Mouse (Mus musculus): Measurements from ENCODE around the gene Tppp. TPM values are rescaled to one million over a fixed set of nuclear protein-coding genes. Genes with fewer than 3 reads are reported as not detected.
"Not testable (repeated sequence)": the region's sequence is repeated elsewhere in the genome, so short reads cannot be mapped to it uniquely, and the experiment has no call there.

The Tppp gene
- 100 to 1,000 TPM; 283 to 288 TPM for total RNA-seq (2021)
- long read RNA-seq, full-length matches to known transcripts, result 344 of 487 reads
- long read RNA-seq, partial matches to known transcripts, result 124 of 487 reads
- long read RNA-seq, other reads (novel, unspliced or antisense), result 19 of 487 reads

GRCm38 (mm10) chr13:74008948-74009718, at the start of gene Tppp:
Gene Tppp, plus strand, starts transcription at chr13:74009407.
- DNase-seq (ENCODE audit: low spot score in 2 of 2), result peak; percentile 94 to 97

GRCm38 (mm10) chr13:73960117-73960652, 49.0 kb upstream of the Tppp start:
- DNase-seq (ENCODE audit: low spot score in 2 of 2), result peak in 1 of 2 experiments; percentile 51

GRCm38 (mm10) chr13:73961177-73961576, 48.0 kb upstream of the Tppp start:
- peak in 1 of 2 experiments; percentile 31 for DNase-seq (ENCODE audit: low spot score in 2 of 2)

- DNase-seq (ENCODE audit: low spot score in 2 of 2), result no peak
Observed at GRCm38 (mm10) chr13:73963551-73963950, 45.7 kb upstream of the Tppp start, which contains the start of gene Zdhhc11. Gene Zdhhc11, plus strand, starts transcription at chr13:73963851.

- DNase-seq (ENCODE audit: low spot score in 2 of 2), result peak; percentile 45 to 73
Observed at GRCm38 (mm10) chr13:73970545-73971448, 38.4 kb upstream of the Tppp start.

GRCm38 (mm10) chr13:73974523-73974922, 34.7 kb upstream of the Tppp start:
- no peak for DNase-seq (ENCODE audit: low spot score in 2 of 2)

GRCm38 (mm10) chr13:73976935-73977334, 32.3 kb upstream of the Tppp start:
- DNase-seq (ENCODE audit: low spot score in 2 of 2), result no peak

- DNase-seq (ENCODE audit: low spot score in 2 of 2), result no peak
Observed at GRCm38 (mm10) chr13:73990325-73990724, 18.9 kb upstream of the Tppp start.

GRCm38 (mm10) chr13:73990761-73991160, 18.4 kb upstream of the Tppp start:
- no peak for DNase-seq (ENCODE audit: low spot score in 2 of 2)

GRCm38 (mm10) chr13:73991267-73991666, 17.9 kb upstream of the Tppp start:
- DNase-seq (ENCODE audit: low spot score in 2 of 2), result no peak

GRCm38 (mm10) chr13:73996456-73996855, 12.8 kb upstream of the Tppp start:
- DNase-seq (ENCODE audit: low spot score in 2 of 2), result no peak

- no peak for DNase-seq (ENCODE audit: low spot score in 2 of 2)
Observed at GRCm38 (mm10) chr13:74000519-74000918, 8.7 kb upstream of the Tppp start.

- DNase-seq (ENCODE audit: low spot score in 2 of 2), result no peak
Observed at GRCm38 (mm10) chr13:74000961-74001360, 8.2 kb upstream of the Tppp start.

GRCm38 (mm10) chr13:74001492-74001891, 7.7 kb upstream of the Tppp start:
- no peak for DNase-seq (ENCODE audit: low spot score in 2 of 2)

- DNase-seq (ENCODE audit: low spot score in 2 of 2), result not testable (repeated sequence)
Observed at GRCm38 (mm10) chr13:74006881-74007280, 2.3 kb upstream of the Tppp start.

GRCm38 (mm10) chr13:74008216-74008615, 991 bp upstream of the Tppp start:
- DNase-seq (ENCODE audit: low spot score in 2 of 2), result not testable (repeated sequence)

- peak; percentile 80 to 90 for DNase-seq (ENCODE audit: low spot score in 2 of 2)
Observed at GRCm38 (mm10) chr13:74009791-74010614, 796 bp downstream of the Tppp start.

GRCm38 (mm10) chr13:74010678-74011077, 1.5 kb downstream of the Tppp start:
- peak; percentile 39 to 51 for DNase-seq (ENCODE audit: low spot score in 2 of 2)

- no peak for DNase-seq (ENCODE audit: low spot score in 2 of 2)
Observed at GRCm38 (mm10) chr13:74015908-74016307, 6.7 kb downstream of the Tppp start.

GRCm38 (mm10) chr13:74017426-74017825, 8.2 kb downstream of the Tppp start:
- DNase-seq (ENCODE audit: low spot score in 2 of 2), result no peak

All from layer of hippocampus, adult 18-20 months (tissue).